Mouse (Mus musculus): ENCODE measurements at regions not wholly inside any gene's neighbourhood (a gene's known extent, or its start where the extent isn't known, plus 50 kb on each side); places are given as distances from the start of the nearest gene placed in this dataset.

- no peak for DNase-seq
Observed at GRCm38 (mm10) chr5:47528671-47529070, 454.3 kb upstream of the Slit2 start.

- no peak for DNase-seq
Observed at GRCm38 (mm10) chr5:47537532-47537931, 445.4 kb upstream of the Slit2 start.

- no peak for DNase-seq
Observed at GRCm38 (mm10) chr5:47542248-47542647, 440.7 kb upstream of the Slit2 start.

- DNase-seq = no peak
Observed at GRCm38 (mm10) chr5:47556717-47557116, 426.2 kb upstream of the Slit2 start.

GRCm38 (mm10) chr5:47557152-47557800, 425.7 kb upstream of the Slit2 start:
- DNase-seq = no peak

Data from cerebellum, postnatal 14 days (tissue).